Mouse (Mus musculus): ENCODE data around the gene Rdh5.

GRCm38 (mm10) chr10:128934997-128935787 lies 12.5 kb upstream of the Rdh5 start:
- TF ChIP-seq CTCF (IDR thresholded peaks at IDR 0.05; ENCODE audit: low read depth) (0 out of 2 replicates have a peak, but pooled peaks have one; percentile 7), EP300 (IDR thresholded peaks at IDR 0.05; ENCODE audit: low read depth) (no peak)

Measured in heart, postnatal 0 days (tissue).